Mouse (Mus musculus): ENCODE results near the gene Rora. TPM values are rescaled to one million over a fixed set of nuclear protein-coding genes. Genes with fewer than 3 reads are reported as not detected.

Rora gene
- polyA plus RNA-seq, 1 experiment from 2014 or later = 6.4 TPM

- Histone ChIP-seq H3K4me1 (ENCODE audit: control insufficient read depth, insufficient read depth, low read length) (no peaks in the 10 kb centered on the region), H3K4me3 (ENCODE audit: low read length) (no peak overlapping the region), H3K9me3 (ENCODE audit: control insufficient read depth, low read length) (no peaks in the 10 kb centered on the region), H3K9ac (ENCODE audit: low read depth, low read length) (no peak overlapping the region), H3K27ac (ENCODE audit: low read depth, low read length) (no peak overlapping the region), H3K27me3 (ENCODE audit: control insufficient read depth, insufficient read depth, low read length) (no peaks in the 10 kb centered on the region), H3K36me3 (ENCODE audit: control insufficient read depth, insufficient read depth, low read length) (no peaks in the 10 kb centered on the region), H3K4me2 (replicated peaks; ENCODE audit: low read depth, low read length) (no peak overlapping the region)
- no peak for ATAC-seq (ENCODE audit: low FRiP score, low TSS enrichment)
- WGBS = 92% methylated on average over 5 of the region's 5 CpGs
Measured at GRCm38 (mm10) chr9:68963898-68964297, 310.3 kb downstream of the Rora start.

DNA sequence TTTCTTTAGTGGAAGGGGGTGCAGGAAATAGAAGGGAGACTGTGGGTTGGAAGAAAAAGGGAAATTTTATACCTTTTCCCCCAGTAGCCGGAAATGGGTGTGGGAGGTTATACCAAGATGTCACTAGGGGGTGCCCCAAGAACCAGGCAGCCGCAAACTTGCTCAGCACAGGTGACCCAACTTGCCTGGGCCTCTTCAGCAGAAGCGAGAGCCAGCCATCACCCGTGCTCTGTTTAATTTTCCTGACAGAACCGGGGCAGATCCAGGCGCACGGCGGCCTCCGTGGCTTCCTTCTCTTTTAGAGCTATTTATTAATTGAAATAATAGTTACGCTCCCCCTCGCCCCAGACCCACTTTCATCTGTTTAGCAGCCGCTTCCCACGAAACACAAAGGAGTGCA, 313.0 kb downstream of the Rora start:
- H3K4me1 ChIP-seq (ENCODE audit: control insufficient read depth, insufficient read depth, low read length) = no peaks in the 10 kb centered on the region
- no peaks in the 10 kb centered on the region for H3K36me3 ChIP-seq (ENCODE audit: control insufficient read depth, insufficient read depth, low read length)
- no peaks in the 10 kb centered on the region for H3K9me3 ChIP-seq (ENCODE audit: control insufficient read depth, low read length)
- no peak overlapping the region for H3K9ac ChIP-seq (ENCODE audit: low read depth, low read length)
- WGBS = 58% methylated on average over 13 of the region's 13 CpGs
- no peak overlapping the region for H3K27ac ChIP-seq (ENCODE audit: low read depth, low read length)
- H3K4me2 ChIP-seq (replicated peaks; ENCODE audit: low read depth, low read length) = no peak overlapping the region
- no peak overlapping the region for H3K4me3 ChIP-seq (ENCODE audit: low read length)
- H3K27me3 ChIP-seq (ENCODE audit: control insufficient read depth, insufficient read depth, low read length) = no peaks in the 10 kb centered on the region
- ATAC-seq (ENCODE audit: low FRiP score, low TSS enrichment) = no peak

DNA sequence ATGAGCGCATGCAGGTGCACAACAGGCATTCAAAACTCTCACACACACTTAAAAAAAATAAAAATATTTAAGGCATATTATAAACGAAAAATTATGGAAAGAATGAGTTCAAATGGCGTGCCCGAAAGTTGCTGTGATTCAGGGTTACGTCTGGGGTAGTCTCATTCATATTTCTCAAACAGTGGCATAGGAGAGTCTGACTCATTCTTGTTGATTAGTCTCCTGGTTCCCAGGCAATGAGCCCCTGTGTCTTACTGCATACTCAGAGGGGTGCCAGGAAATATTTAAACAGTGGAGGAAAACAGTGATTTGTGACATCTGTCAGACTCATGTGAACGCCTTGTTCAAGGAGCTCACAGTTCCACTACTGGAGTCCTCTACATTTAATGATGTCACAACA, 316.5 kb downstream of the Rora start:
- no peaks in the 10 kb centered on the region for H3K9me3 ChIP-seq (ENCODE audit: control insufficient read depth, low read length)
- no peak for ATAC-seq (ENCODE audit: low FRiP score, low TSS enrichment)
- H3K4me1 ChIP-seq (ENCODE audit: control insufficient read depth, insufficient read depth, low read length) = no peaks in the 10 kb centered on the region
- H3K9ac ChIP-seq (ENCODE audit: low read depth, low read length) = no peak overlapping the region
- no peaks in the 10 kb centered on the region for H3K36me3 ChIP-seq (ENCODE audit: control insufficient read depth, insufficient read depth, low read length)
- WGBS = 83% methylated on average over 6 of the region's 6 CpGs
- no peaks in the 10 kb centered on the region for H3K27me3 ChIP-seq (ENCODE audit: control insufficient read depth, insufficient read depth, low read length)
- H3K4me3 ChIP-seq (ENCODE audit: low read length) = no peak overlapping the region
- H3K27ac ChIP-seq (ENCODE audit: low read depth, low read length) = no peak overlapping the region
- no peak overlapping the region for H3K4me2 ChIP-seq (replicated peaks; ENCODE audit: low read depth, low read length)

DNA sequence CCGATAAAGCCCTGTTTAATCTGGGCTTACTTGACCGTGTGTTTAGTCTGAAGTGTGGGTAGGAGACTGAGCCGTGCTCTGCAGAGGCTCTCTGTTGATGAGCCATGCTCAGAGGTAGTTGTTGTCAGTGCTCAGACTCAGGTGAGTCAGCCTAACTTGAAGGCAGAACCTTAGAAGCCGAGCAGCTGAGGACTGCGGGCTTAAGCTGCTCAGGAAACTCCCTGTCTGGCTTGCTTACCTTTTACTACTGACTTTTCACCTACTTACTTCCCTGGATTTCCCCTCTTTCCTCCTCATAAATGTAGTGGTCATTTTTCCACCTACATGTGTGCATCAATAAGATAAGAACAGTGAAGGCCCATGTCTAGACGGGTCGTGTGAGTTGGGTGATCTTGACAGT, 318.7 kb downstream of the Rora start:
- Histone ChIP-seq H3K9ac (ENCODE audit: low read depth, low read length) (no peak overlapping the region), H3K4me1 (ENCODE audit: control insufficient read depth, insufficient read depth, low read length) (no peaks in the 10 kb centered on the region), H3K4me3 (ENCODE audit: low read length) (no peak overlapping the region), H3K36me3 (ENCODE audit: control insufficient read depth, insufficient read depth, low read length) (no peaks in the 10 kb centered on the region), H3K9me3 (ENCODE audit: control insufficient read depth, low read length) (no peaks in the 10 kb centered on the region), H3K27ac (ENCODE audit: low read depth, low read length) (no peak overlapping the region), H3K4me2 (replicated peaks; ENCODE audit: low read depth, low read length) (no peak overlapping the region), H3K27me3 (ENCODE audit: control insufficient read depth, insufficient read depth, low read length) (no peaks in the 10 kb centered on the region)
- 89% methylated on average over 7 of the region's 7 CpGs for WGBS
- ATAC-seq (ENCODE audit: low FRiP score, low TSS enrichment) = no peak

- Histone ChIP-seq H3K27me3 (ENCODE audit: control insufficient read depth, insufficient read depth, low read length) (no peaks in the 10 kb centered on the region), H3K4me3 (ENCODE audit: low read length) (no peak overlapping the region), H3K36me3 (ENCODE audit: control insufficient read depth, insufficient read depth, low read length) (no peaks in the 10 kb centered on the region), H3K4me1 (ENCODE audit: control insufficient read depth, insufficient read depth, low read length) (no peaks in the 10 kb centered on the region), H3K9ac (ENCODE audit: low read depth, low read length) (no peak overlapping the region), H3K4me2 (replicated peaks; ENCODE audit: low read depth, low read length) (no peak overlapping the region), H3K9me3 (ENCODE audit: control insufficient read depth, low read length) (no peaks in the 10 kb centered on the region), H3K27ac (ENCODE audit: low read depth, low read length) (no peak overlapping the region)
- ATAC-seq (ENCODE audit: low FRiP score, low TSS enrichment) = no peak
- WGBS = 78% methylated on average over 2 of the region's 2 CpGs
Measured at GRCm38 (mm10) chr9:68974517-68974916, 320.9 kb downstream of the Rora start.

DNA sequence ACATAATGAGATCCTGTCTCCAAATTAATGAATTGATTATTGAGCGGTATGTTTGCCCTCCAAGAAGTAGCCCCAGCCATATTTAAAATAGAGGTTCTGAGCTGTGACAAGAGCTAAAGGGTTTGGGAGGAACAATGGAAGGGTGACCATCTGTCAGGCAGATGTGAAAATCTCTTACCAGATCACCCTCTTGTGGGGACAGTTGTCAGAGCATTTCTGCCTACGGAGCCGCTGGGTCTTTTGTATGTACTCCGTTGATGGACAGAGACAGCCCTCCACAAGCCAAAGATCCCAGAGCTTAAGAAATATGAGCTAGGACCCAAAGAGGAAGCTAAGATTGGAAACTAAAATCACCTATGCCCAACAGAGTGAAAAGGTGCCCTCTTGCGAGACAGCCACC, 322.6 kb downstream of the Rora start:
- Histone ChIP-seq H3K4me3 (ENCODE audit: low read length) (no peak overlapping the region), H3K27me3 (ENCODE audit: control insufficient read depth, insufficient read depth, low read length) (no peaks in the 10 kb centered on the region), H3K9me3 (ENCODE audit: control insufficient read depth, low read length) (no peaks in the 10 kb centered on the region), H3K4me1 (ENCODE audit: control insufficient read depth, insufficient read depth, low read length) (no peaks in the 10 kb centered on the region), H3K27ac (ENCODE audit: low read depth, low read length) (no peak overlapping the region), H3K4me2 (replicated peaks; ENCODE audit: low read depth, low read length) (no peak overlapping the region), H3K36me3 (ENCODE audit: control insufficient read depth, insufficient read depth, low read length) (no peaks in the 10 kb centered on the region), H3K9ac (ENCODE audit: low read depth, low read length) (no peak overlapping the region)
- 83% methylated on average over 5 of the region's 5 CpGs for WGBS
- ATAC-seq (ENCODE audit: low FRiP score, low TSS enrichment) = no peak

GRCm38 (mm10) chr9:68976851-68977250, 323.3 kb downstream of the Rora start:
- Histone ChIP-seq H3K4me1 (ENCODE audit: control insufficient read depth, insufficient read depth, low read length) (no peaks in the 10 kb centered on the region), H3K4me2 (replicated peaks; ENCODE audit: low read depth, low read length) (no peak overlapping the region), H3K4me3 (ENCODE audit: low read length) (no peak overlapping the region), H3K27me3 (ENCODE audit: control insufficient read depth, insufficient read depth, low read length) (no peaks in the 10 kb centered on the region), H3K27ac (ENCODE audit: low read depth, low read length) (no peak overlapping the region), H3K9ac (ENCODE audit: low read depth, low read length) (no peak overlapping the region), H3K9me3 (ENCODE audit: control insufficient read depth, low read length) (no peaks in the 10 kb centered on the region), H3K36me3 (ENCODE audit: control insufficient read depth, insufficient read depth, low read length) (no peaks in the 10 kb centered on the region)
- WGBS = 79% methylated on average over 4 of the region's 4 CpGs
- no peak for ATAC-seq (ENCODE audit: low FRiP score, low TSS enrichment)

GRCm38 (mm10) chr9:68978656-68979055, 325.1 kb downstream of the Rora start:
- Histone ChIP-seq H3K9ac (ENCODE audit: low read depth, low read length) (no peak overlapping the region), H3K27me3 (ENCODE audit: control insufficient read depth, insufficient read depth, low read length) (no peaks in the 10 kb centered on the region), H3K4me3 (ENCODE audit: low read length) (no peak overlapping the region), H3K27ac (ENCODE audit: low read depth, low read length) (no peak overlapping the region), H3K4me1 (ENCODE audit: control insufficient read depth, insufficient read depth, low read length) (no peaks in the 10 kb centered on the region), H3K4me2 (replicated peaks; ENCODE audit: low read depth, low read length) (no peak overlapping the region), H3K36me3 (ENCODE audit: control insufficient read depth, insufficient read depth, low read length) (no peaks in the 10 kb centered on the region), H3K9me3 (ENCODE audit: control insufficient read depth, low read length) (no peaks in the 10 kb centered on the region)
- WGBS = 73% methylated on average over 4 of the region's 4 CpGs
- ATAC-seq (ENCODE audit: low FRiP score, low TSS enrichment) = no peak

GRCm38 (mm10) chr9:68980041-68980440, 326.5 kb downstream of the Rora start:
- Histone ChIP-seq H3K4me3 (ENCODE audit: low read length) (no peak overlapping the region), H3K4me1 (ENCODE audit: control insufficient read depth, insufficient read depth, low read length) (0 out of 2 replicates have a peak, but pooled peaks cover 2% of the 10 kb centered on the region), H3K9ac (ENCODE audit: low read depth, low read length) (no peak overlapping the region), H3K9me3 (ENCODE audit: control insufficient read depth, low read length) (no peaks in the 10 kb centered on the region), H3K27ac (ENCODE audit: low read depth, low read length) (no peak overlapping the region), H3K36me3 (ENCODE audit: control insufficient read depth, insufficient read depth, low read length) (no peaks in the 10 kb centered on the region), H3K4me2 (replicated peaks; ENCODE audit: low read depth, low read length) (no peak overlapping the region), H3K27me3 (ENCODE audit: control insufficient read depth, insufficient read depth, low read length) (no peaks in the 10 kb centered on the region)
- 58% methylated on average over 4 of the region's 4 CpGs for WGBS
- ATAC-seq (ENCODE audit: low FRiP score, low TSS enrichment) = no peak

DNA sequence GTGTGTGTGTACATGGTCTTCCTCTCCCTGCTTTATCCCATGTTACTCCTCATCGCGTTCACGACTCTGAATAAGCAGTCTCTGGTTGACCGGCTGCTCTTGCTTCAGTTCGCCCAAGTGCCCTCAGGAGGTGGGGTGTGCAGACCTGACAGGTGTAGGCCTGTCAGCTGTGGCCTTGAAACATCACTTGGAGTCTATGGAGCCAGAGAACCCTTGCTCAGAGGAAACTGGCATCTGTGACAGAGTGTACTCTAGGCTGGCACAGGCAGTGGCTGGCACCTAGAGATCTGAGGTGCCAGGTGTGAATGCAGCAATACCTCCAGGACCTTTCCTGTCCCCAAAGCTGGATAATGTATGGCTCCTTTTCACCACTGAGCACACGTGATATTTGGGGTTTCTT, 331.5 kb downstream of the Rora start:
- Histone ChIP-seq H3K36me3 (ENCODE audit: control insufficient read depth, insufficient read depth, low read length) (no peaks in the 10 kb centered on the region), H3K27me3 (ENCODE audit: control insufficient read depth, insufficient read depth, low read length) (no peaks in the 10 kb centered on the region), H3K9ac (ENCODE audit: low read depth, low read length) (no peak overlapping the region), H3K4me1 (ENCODE audit: control insufficient read depth, insufficient read depth, low read length) (0 out of 2 replicates have a peak, but pooled peaks cover 2% of the 10 kb centered on the region), H3K4me3 (ENCODE audit: low read length) (no peak overlapping the region), H3K27ac (ENCODE audit: low read depth, low read length) (no peak overlapping the region), H3K9me3 (ENCODE audit: control insufficient read depth, low read length) (no peaks in the 10 kb centered on the region), H3K4me2 (replicated peaks; ENCODE audit: low read depth, low read length) (no peak overlapping the region)
- WGBS = 67% methylated on average over 6 of the region's 6 CpGs
- ATAC-seq (ENCODE audit: low FRiP score, low TSS enrichment) = no peak

Measured in kidney, embryonic 14.5 days (tissue).